Mouse (Mus musculus): ENCODE results near the gene Ndst4.

The Ndst4 gene

GRCm38 (mm10) chr3:125734945-125735344 lies 331.1 kb downstream of the Ndst4 start:
- no peak for DNase-seq (ENCODE audit: low spot score)

GRCm38 (mm10) chr3:125744468-125745141 lies 340.7 kb downstream of the Ndst4 start:
- DNase-seq (ENCODE audit: low spot score): no peak

GRCm38 (mm10) chr3:125745142-125745496 lies 341.2 kb downstream of the Ndst4 start:
- DNase-seq (ENCODE audit: low spot score): no peak

- no peak for DNase-seq (ENCODE audit: low spot score)
Measured at GRCm38 (mm10) chr3:125746367-125746766, 342.5 kb downstream of the Ndst4 start.

DNA sequence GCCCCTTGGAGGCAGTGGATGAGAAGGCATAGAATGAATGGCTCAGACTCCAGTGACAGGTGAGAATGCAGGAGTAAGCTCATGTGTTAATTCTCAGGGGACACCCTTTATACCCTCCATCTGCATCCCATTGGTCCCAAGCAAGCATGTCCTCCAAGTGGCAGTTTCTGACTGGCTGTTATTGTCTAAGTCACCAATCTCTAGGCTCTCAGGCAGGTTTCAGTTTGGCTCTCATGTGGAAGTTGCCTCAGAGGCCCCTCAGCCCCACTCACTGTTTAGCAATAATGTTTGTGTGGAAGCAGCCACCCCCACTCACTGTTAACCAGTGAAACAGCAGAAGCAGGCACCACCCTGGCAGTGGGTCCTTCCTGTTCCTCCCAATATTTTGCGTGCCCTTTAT lies 353.0 kb downstream of the Ndst4 start:
- no peak for DNase-seq (ENCODE audit: low spot score)

- no peak for DNase-seq (ENCODE audit: low spot score)
Measured at GRCm38 (mm10) chr3:125760711-125761110, 356.8 kb downstream of the Ndst4 start.
